Mouse (Mus musculus) c-Kit-positive CD71-positive TER-119-positive erythroid progenitor cells, embryonic 14.5 days (primary cell): ENCODE results near the gene Rbm47.

Source experiments
- DNase-seq: peaks from one replicate; pipeline ENCODE4 v3.0.0-alpha.2; 2013; ENCODE audit warnings: low spot score

The Rbm47 gene

GRCm38 (mm10) chr5:66165748-66166147 lies 7.2 kb downstream of the Rbm47 start:
- no peak for DNase-seq

- DNase-seq, result no peak
Observed at GRCm38 (mm10) chr5:66156431-66156962, 16.4 kb downstream of the Rbm47 start.

- DNase-seq, result no peak
Observed at GRCm38 (mm10) chr5:66154616-66155015, 18.3 kb downstream of the Rbm47 start.

GRCm38 (mm10) chr5:66153486-66153885 lies 19.4 kb downstream of the Rbm47 start:
- no peak for DNase-seq

DNA sequence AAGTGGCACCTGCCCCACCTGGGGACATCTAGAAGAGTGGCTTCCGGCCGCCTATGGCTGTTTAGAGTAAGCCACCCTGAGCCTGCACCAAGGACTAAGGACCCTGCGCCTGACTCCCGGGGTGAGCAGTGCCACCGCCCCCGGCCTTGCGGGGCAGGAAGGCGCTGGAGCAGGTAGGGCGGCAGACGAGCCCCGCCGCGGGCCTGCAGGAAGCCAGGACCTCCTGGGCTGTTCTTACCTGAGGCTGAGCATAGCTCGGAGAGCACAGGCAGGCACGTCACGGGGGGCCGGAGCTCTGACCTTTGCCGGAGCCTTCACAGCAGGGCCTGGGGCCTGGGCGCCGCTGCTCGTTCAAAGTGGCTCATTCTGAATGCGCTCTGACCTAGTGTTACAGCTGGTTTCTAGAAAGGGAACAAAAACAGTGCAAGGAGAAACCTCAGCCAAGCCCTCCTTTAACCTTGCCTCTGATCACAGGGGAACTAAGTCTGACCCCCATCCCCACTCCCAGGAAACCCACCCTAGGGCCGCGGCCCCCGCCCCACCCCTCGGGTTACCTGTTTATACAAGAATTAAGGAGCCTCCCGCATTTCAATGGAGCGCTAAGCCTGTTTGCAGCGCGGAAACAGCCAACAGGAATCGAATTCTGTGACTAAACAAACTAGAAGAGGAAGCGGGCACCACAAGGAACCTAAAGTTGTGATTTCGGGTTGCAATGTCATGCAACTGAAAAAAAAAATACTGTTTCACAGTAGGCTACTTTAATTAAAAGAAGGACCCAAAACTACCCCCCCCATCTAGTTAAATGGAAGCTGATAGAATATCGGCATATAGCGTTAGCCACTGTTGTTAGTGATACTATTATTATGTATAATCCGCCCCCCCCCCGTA lies 21.4 kb downstream of the Rbm47 start:
- DNase-seq, result no peak

DNA sequence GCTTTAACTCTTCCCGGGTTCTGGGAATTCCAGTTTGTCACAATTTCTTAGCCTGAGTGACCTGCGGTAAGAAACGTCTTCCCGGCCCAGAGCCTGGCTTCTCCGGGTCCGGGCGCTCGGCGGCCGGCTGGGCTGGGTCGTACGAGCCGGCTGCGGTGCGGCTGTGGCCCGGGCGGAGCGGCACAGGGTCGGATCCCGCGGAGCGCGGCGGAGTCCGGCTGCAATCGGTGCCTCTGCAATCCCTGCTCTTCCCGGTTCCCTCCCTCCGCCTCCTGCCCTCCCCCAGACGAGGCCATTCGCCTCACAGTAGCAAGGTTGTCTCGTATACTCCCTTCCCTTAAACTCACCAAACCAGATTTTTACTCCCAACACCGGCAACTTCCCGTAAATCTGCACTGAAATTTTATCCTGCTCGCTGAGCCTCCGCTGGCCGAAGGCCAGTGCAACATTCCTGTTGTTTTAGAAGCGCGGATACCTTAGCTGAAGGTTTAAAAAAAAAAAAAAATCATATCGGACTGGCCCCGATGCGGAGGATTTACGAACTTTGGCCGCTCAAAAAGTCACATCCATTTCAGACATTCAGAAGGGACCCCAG lies 22.1 kb downstream of the Rbm47 start:
- DNase-seq, result no peak

DNA sequence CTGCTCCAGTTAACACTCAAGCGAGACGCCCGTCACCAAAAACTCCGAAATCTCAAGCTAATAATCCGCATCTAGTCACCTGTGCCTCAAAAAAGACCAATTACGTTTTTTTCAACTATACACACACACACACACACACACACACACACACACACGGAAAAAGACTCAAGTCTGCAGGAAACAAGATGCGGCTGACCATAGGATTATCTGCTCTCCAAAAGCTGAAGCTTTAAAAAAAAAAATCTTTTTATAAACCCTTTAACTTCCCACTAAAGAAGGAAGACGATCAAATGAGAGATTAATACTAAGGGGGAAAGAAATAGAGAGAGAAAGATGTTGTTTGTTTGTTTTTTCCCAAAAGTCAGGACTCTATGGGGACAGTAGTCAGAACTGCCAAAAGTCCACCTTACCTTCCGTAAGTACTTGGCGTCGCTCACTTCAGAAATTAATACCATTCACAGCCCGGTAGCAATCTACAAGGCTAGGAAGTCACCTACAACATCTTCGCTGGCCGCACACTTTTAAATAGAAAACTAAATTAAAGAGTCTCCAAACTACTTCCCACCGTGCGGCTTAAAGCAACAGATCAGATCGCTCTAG lies 22.7 kb downstream of the Rbm47 start:
- DNase-seq, result no peak

DNA sequence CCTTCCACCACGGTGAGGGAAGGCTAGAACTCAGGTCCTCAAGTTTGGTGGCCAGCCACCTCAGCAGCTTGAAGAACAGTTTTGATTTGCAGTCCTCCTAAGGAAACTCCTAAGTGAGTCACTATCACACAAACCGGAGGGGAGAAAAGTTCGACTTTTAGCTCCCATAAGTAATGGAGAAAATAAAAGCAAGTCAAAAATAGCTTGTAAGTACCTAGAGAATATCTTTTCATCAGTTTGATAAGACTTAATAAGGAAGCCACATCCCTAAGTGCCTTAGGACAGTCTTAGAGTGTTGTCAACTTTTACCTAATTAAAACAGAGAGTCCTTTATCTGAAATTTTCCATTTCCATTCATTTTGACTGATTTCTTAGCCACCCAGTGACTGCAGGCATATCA lies 23.3 kb downstream of the Rbm47 start:
- no peak for DNase-seq

- DNase-seq, result no peak
Observed at GRCm38 (mm10) chr5:66149111-66149510, 23.8 kb downstream of the Rbm47 start.

- no peak for DNase-seq
Observed at GRCm38 (mm10) chr5:66147313-66147712, 25.6 kb downstream of the Rbm47 start.

- DNase-seq, result no peak
Observed at GRCm38 (mm10) chr5:66145583-66145982, 27.3 kb downstream of the Rbm47 start.

DNA sequence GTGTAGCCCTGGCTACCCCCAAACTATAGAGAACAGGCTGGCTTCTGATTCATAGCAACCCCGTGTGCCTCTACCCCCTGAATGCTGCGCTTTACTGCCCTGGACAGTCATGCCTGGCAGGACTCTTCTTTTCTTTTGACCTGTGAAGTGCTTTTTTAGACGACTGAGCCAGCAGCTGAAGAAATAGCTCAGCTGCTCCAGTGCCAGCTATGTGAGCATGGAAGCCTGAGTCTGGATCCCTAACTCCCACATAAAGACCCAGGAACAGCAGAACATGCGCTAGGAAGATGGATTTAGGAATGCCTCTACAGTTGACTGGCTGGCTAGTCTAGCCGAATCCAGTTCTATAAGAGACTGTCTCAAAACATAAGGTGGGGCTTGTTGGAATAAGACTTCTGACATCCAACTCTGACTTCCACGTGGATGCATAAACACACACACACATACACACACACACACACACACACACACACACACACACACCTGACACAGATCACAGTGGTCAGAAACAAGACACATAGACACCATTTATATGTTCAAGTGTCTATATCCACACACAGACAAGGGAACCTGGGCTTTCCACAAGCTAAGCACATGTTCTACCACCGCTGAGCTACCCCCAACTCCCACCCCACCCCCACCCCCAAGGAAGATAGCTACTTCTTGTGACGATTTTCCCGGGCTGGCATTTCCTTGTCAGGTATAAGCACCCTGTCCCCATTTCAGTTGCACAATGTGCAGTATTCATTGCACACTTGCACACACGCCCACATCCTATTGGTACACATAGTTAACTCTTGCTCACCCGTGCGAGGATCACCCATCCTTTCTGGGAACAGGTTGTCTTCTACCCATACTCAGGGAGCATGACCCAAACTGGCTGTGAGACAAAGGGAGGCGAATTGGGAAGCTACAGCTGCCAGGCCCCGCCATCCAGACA lies 29.6 kb downstream of the Rbm47 start:
- no peak for DNase-seq

- no peak for DNase-seq
Observed at GRCm38 (mm10) chr5:66141474-66141873, 31.4 kb downstream of the Rbm47 start.

DNA sequence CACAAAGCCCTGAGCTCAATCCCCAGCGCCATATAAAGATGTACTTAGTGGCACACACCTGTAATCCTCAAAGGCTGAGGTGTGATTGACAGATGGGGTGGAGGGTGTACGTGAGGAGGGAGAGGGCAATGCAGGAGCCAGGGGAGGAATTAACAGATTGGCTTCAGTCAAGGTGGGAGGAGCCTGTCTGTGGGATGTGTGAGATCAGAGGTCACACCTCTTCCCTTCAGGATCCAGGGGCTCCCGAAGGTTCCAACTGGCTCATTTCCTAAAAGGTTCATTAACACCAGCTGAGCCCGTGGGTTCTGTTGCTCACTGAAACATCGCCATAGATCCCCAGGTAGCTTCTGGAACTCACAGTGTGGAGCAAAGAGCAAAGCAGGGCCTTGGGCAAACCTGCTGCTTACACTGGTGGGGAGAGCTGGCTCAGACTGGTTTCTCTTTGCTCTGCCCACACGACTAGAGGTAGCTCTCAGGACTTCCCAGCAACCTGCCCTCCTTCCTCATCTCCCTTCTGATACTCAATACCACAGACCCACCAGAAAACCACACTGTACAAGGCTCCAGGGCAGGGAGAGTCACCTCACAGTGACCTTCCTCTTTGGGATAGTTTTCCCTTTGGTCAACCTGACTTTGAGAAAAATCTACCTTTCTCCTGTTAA lies 33.2 kb downstream of the Rbm47 start:
- DNase-seq, result no peak

GRCm38 (mm10) chr5:66139171-66139570 lies 33.7 kb downstream of the Rbm47 start:
- DNase-seq, result no peak

- no peak for DNase-seq
Observed at GRCm38 (mm10) chr5:66138597-66138996, 34.3 kb downstream of the Rbm47 start.

DNA sequence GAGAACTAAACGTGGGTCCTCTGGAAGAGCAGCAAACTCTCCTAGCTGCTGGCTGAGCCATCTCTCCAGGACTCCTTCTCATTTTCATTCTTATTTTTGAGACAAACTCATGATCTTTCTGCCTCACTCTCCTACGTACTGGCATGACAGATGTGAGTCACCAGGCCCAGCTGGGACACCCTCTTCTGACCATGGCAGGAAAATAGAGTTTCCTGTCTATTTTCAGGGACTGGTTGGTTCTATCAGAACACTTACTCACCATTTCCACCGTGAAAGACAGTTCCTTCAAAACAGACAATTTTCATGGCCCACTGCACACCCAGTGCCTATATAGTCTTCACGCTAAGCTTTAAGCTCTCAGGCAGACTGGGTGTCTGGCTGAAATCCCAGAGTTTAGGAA lies 35.7 kb downstream of the Rbm47 start:
- no peak for DNase-seq

GRCm38 (mm10) chr5:66135853-66136210 lies 37.1 kb downstream of the Rbm47 start:
- no peak for DNase-seq

- DNase-seq, result no peak
Observed at GRCm38 (mm10) chr5:66135161-66135852, 37.6 kb downstream of the Rbm47 start.

- DNase-seq, result no peak
Observed at GRCm38 (mm10) chr5:66134578-66134977, 38.3 kb downstream of the Rbm47 start.

DNA sequence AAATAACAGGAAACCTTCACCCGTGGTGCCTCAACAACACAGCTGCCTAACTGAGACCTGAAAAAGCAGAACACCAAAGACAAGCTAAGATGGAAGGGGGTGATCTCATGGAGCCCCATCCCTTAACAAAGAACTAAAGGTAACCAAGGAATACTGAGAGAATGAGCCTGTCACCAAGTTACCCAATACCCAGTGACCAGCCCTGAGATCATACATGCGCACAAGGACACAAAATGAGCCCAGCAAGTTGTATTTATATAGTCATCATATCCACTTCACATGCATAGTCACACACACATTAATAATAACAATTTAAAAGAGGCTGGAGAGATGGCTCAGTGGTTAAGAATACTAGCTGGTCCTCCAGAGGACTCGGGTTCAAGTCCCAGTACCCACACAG lies 44.0 kb downstream of the Rbm47 start:
- no peak for DNase-seq
